Mouse (Mus musculus): Measurements from ENCODE around the gene Lpp.

DNA sequence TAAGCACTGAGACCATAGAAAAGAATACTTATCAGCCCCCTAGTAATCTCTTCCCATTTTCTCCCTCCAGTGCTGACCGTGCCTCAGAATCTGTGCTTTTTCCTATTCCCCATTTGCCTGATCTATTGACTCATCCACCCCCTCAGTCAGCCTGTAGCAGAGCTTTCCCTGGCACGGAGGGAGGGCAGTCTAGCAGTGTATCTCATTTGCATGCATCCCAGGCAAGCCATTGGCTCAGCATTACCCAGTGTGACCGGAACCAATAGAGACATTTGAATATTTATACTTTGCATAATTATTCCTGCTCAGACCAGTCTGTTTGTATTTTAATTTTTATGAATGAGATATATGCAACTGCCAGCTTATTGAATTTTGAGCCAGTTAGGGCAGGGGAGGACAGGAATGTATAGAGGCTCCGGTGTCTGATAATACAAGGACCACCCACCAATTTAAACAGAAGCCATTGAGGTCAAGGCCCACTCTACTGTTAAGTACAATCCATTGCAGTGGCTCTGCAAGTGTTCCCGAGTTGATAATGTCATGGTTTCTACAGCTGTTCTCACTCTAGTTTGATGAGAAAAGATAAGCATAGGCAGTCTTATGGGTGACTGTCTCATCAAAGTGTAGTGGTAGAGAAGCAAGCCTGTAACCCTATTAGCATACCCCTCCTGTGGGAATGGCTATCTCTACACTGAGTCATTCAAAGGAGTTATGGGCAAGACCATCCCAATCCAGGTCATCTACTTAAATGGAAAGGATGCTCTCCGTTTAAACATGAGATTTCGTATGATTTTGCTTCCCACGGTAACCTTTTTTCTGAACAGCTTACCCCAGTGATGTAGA lies 385.3 kb downstream of the Lpp start:
- TF ChIP-seq CTCF (IDR thresholded peaks at IDR 0.05 in 2 of 3, conservative IDR thresholded peaks at IDR 0.05 in 1 of 3; ENCODE audit: control insufficient read depth in 1 of 3, insufficient read depth in 1 of 3, low read depth in 2 of 3, low read length in 3 of 3, poor library complexity in 1 of 3, severe bottlenecking in 1 of 3) (no peak), UBTF (IDR thresholded peaks at IDR 0.05; ENCODE audit: borderline replicate concordance, insufficient read depth, low read depth, low read length) (no peak), JUND (IDR thresholded peaks at IDR 0.05; ENCODE audit: low read depth, low read length) (no peak), POLR2A (IDR thresholded peaks at IDR 0.05; ENCODE audit: control insufficient read depth in 1 of 2, insufficient read depth in 1 of 2, low read depth in 1 of 2, low read length in 2 of 2, poor library complexity in 1 of 2) (no peak)
